Mouse (Mus musculus) heart, adult 2 months (tissue): ENCODE measurements around the gene Alad. TPM values are rescaled to one million over a fixed set of nuclear protein-coding genes. Genes with fewer than 3 reads are reported as not detected.

ENCODE experiments used
- DNase-seq, 2 experiments: peaks; one replicate each; pipeline ENCODE4 v3.0.0; 2021
- H3K27ac ChIP-seq: fragments of 200-600 bp; 2 replicates; pipeline ENCODE4 v1.8.1; 2022
- H3K27me3 ChIP-seq: fragments of 200-500 bp; 2 replicates; pipeline ENCODE4 v1.6.1; 2012; ENCODE audit warnings: mild to moderate bottlenecking, low read length, inconsistent platforms, mixed read lengths; ENCODE audit not compliant: control insufficient read depth, insufficient read depth
- H3K36me3 ChIP-seq: fragments of 200-500 bp; 2 replicates; pipeline ENCODE4 v1.6.1; 2012; ENCODE audit warnings: low read length, inconsistent platforms; ENCODE audit not compliant: control insufficient read depth, insufficient read depth
- H3K4me1 ChIP-seq: fragments of 200-500 bp; 2 replicates; pipeline ENCODE4 v1.6.1; 2011; ENCODE audit warnings: low read length; ENCODE audit not compliant: control insufficient read depth, insufficient read depth
- H3K4me3 ChIP-seq: fragments of 200-600 bp; 2 replicates; pipeline ENCODE4 v1.8.1; 2022
- H3K79me2 ChIP-seq: fragments of 200-500 bp; replicated peaks from 2 replicates; pipeline ENCODE4 v1.6.1; 2012; ENCODE audit warnings: mild to moderate bottlenecking, inconsistent platforms, low read length, moderate library complexity, mixed read lengths; ENCODE audit not compliant: control insufficient read depth, insufficient read depth
- H3K9ac ChIP-seq: fragments of 200-500 bp; 2 replicates; pipeline ENCODE4 v1.6.1; 2012; ENCODE audit warnings: low read depth, mild to moderate bottlenecking, control low read depth, inconsistent platforms, low read length, mixed read lengths
- CTCF ChIP-seq: fragments of 200-600 bp; IDR thresholded peaks from 2 replicates; pipeline ENCODE4 v1.8.1; 2022; ENCODE audit warnings: antibody characterized with exemption, mild to moderate bottlenecking, moderate library complexity
- EP300 ChIP-seq: fragments of 200-500 bp; IDR thresholded peaks from 2 replicates; pipeline ENCODE4 v1.6.1; 2011; ENCODE audit warnings: low read depth, low read length, control low read depth; ENCODE audit not compliant: insufficient read depth
- POLR2A ChIP-seq: fragments of 200-500 bp; IDR thresholded peaks from 2 replicates; pipeline ENCODE4 v1.6.1; 2011; ENCODE audit warnings: mild to moderate bottlenecking, low read depth, low read length, control low read depth; ENCODE audit not compliant: insufficient read depth
- WGBS: fragments of 180-500 bp; shearing (Covaris S2); methylation state at CpG from one replicate; pipeline ENCODE4 v1.1.7; 2018; 5-methylcytosine and 5-hydroxymethylcytosine counted together
- intact Hi-C: fragments of 180-260 bp; cut with DNase I; formaldehyde crosslinking; loops from one replicate; pipeline ENCODE4 v1.15.1; 2025
- polyA plus RNA-seq: library from polyadenylated mRNA; depleted of rRNA; stranded (reverse); fragments of >200 nt; gene quantifications from 2 replicates; pipeline ENCODE4 v1.2.3, GENCODE M21; 2012
- total RNA-seq, 2 experiments: library from RNA; stranded (reverse); gene quantifications; 2 replicates each; pipeline ENCODE4 v1.2.3; 2021

The Alad gene
- total and polyA plus RNA-seq, 3 experiments = 65.6 to 126 (median 70.8) TPM

- peaks cover 6% of the 10 kb centered on the region; the same call in 1 of the 2 replicates for H3K4me1 ChIP-seq
- TF ChIP-seq POLR2A (no peak), EP300 (no peak)
- DNase-seq = no peak
- H3K27ac ChIP-seq = no peak overlapping the region
- no peak overlapping the region for H3K9ac ChIP-seq
- H3K79me2 ChIP-seq = no peaks in the 10 kb centered on the region
- intact Hi-C loops = no loop called here
- no peak overlapping the region for H3K4me3 ChIP-seq
- H3K27me3 ChIP-seq = no peaks in the 10 kb centered on the region
- WGBS = 66% methylated on average over 2 of the region's 2 CpGs
- H3K36me3 ChIP-seq = no peaks in the 10 kb centered on the region
Measured at GRCm38 (mm10) chr4:62492682-62493081, 27.0 kb downstream of the Alad start.

- H3K79me2 ChIP-seq = no peaks in the 10 kb centered on the region
- no peaks in the 10 kb centered on the region for H3K36me3 ChIP-seq
- no peak overlapping the region for H3K4me3 ChIP-seq
- no peak for TF ChIP-seq EP300
- no peak for TF ChIP-seq CTCF
- TF ChIP-seq POLR2A = no peak
- no peak overlapping the region for H3K9ac ChIP-seq
- intact Hi-C loops = no loop called here
- WGBS = 85% methylated on average over 2 of the region's 2 CpGs
- no peaks in the 10 kb centered on the region for H3K4me1 ChIP-seq
- DNase-seq = no peak
- H3K27me3 ChIP-seq = no peaks in the 10 kb centered on the region
- H3K27ac ChIP-seq = no peak overlapping the region
Measured at GRCm38 (mm10) chr4:62487914-62488313, 31.8 kb downstream of the Alad start.

- DNase-seq = no peak
- 82% methylated on average over 5 of the region's 5 CpGs for WGBS
- Histone ChIP-seq H3K4me1 (no peaks in the 10 kb centered on the region), H3K27ac (no peak overlapping the region), H3K9ac (no peak overlapping the region), H3K4me3 (no peak overlapping the region), H3K36me3 (no peaks in the 10 kb centered on the region), H3K27me3 (no peaks in the 10 kb centered on the region), H3K79me2 (no peaks in the 10 kb centered on the region)
- no peak for TF ChIP-seq EP300
- TF ChIP-seq POLR2A = no peak
- TF ChIP-seq CTCF = no peak
- intact Hi-C loops = no loop called here
Measured at GRCm38 (mm10) chr4:62487172-62487571, 32.5 kb downstream of the Alad start.

- intact Hi-C loops = no loop called here
- H3K27me3 ChIP-seq = no peaks in the 10 kb centered on the region
Measured at GRCm38 (mm10) chr4:62486162-62486696, 33.5 kb downstream of the Alad start.

GRCm38 (mm10) chr4:62485450-62486161 lies 34.1 kb downstream of the Alad start:
- no peaks in the 10 kb centered on the region; the same call in 1 of the 2 replicates for H3K4me1 ChIP-seq
- H3K27ac ChIP-seq = no peak overlapping the region
- H3K4me3 ChIP-seq = no peak overlapping the region
- H3K27me3 ChIP-seq = no peaks in the 10 kb centered on the region
- TF ChIP-seq EP300 (no peak), CTCF (no peak), POLR2A (no peak)
- H3K36me3 ChIP-seq = no peaks in the 10 kb centered on the region
- WGBS = 76% methylated on average over 8 of the region's 8 CpGs
- H3K9ac ChIP-seq = no peak overlapping the region
- H3K79me2 ChIP-seq = no peaks in the 10 kb centered on the region
- DNase-seq = no peak
- intact Hi-C loops = no loop called here

More at GRCm38 (mm10) chr4:62486162-62486696, 33.5 kb downstream of the Alad start:
- WGBS = 91% methylated on average over 15 of the region's 15 CpGs
- no peak for DNase-seq
- Histone ChIP-seq H3K27ac (no peak overlapping the region), H3K4me3 (no peak overlapping the region), H3K9ac (no peak overlapping the region), H3K36me3 (no peaks in the 10 kb centered on the region), H3K4me1 (no peaks in the 10 kb centered on the region), H3K79me2 (no peaks in the 10 kb centered on the region)
- TF ChIP-seq EP300 (no peak), POLR2A (no peak), CTCF (no peak)

GRCm38 (mm10) chr4:62484928-62485327 lies 34.8 kb downstream of the Alad start:
- no peak for TF ChIP-seq CTCF
- no peak for TF ChIP-seq POLR2A
- TF ChIP-seq EP300 = no peak
- Histone ChIP-seq H3K27me3 (no peaks in the 10 kb centered on the region), H3K36me3 (no peaks in the 10 kb centered on the region), H3K79me2 (no peaks in the 10 kb centered on the region), H3K27ac (no peak overlapping the region), H3K4me1 (no peaks in the 10 kb centered on the region; the same call in 1 of the 2 replicates), H3K4me3 (no peak overlapping the region), H3K9ac (no peak overlapping the region)
- WGBS = 78% methylated on average over 3 of the region's 3 CpGs
- intact Hi-C loops = no loop called here
- DNase-seq = no peak
